Mouse (Mus musculus): ENCODE measurements at regions not wholly inside any gene's neighbourhood (a gene's known extent, or its start where the extent isn't known, plus 50 kb on each side); places are given as distances from the start of the nearest gene placed in this dataset.

- no peak overlapping the region for H3K4me3 ChIP-seq (ENCODE audit: insufficient read depth, poor library complexity, severe bottlenecking)
- no peaks in the 10 kb centered on the region for H3K36me3 ChIP-seq (ENCODE audit: control insufficient read depth, insufficient read depth)
- H3K79me2 ChIP-seq (ENCODE audit: control insufficient read depth, insufficient read depth) = no peaks in the 10 kb centered on the region
- TF ChIP-seq MAX (IDR thresholded peaks at IDR 0.05) = no peak
- TF ChIP-seq MYOD1 (IDR thresholded peaks at IDR 0.05; ENCODE audit: control insufficient read depth, insufficient read length, low read depth) = no peak
- TF ChIP-seq CEBPB (IDR thresholded peaks at IDR 0.05; ENCODE audit: low read depth) = no peak
- TF ChIP-seq USF1 (IDR thresholded peaks at IDR 0.05; ENCODE audit: low read depth) = no peak
- no peaks in the 10 kb centered on the region for H3K79me3 ChIP-seq (ENCODE audit: low read depth)
- no peaks in the 10 kb centered on the region for H3K27me3 ChIP-seq (ENCODE audit: control insufficient read depth, insufficient read depth, insufficient read length)
- no peak overlapping the region for H3ac ChIP-seq (ENCODE audit: control insufficient read depth, insufficient read length, low read depth)
Measured at GRCm38 (mm10) chr2:128278124-128278432, 152.2 kb downstream of the Bcl2l11 start.

GRCm38 (mm10) chr2:128278608-128279081, 152.8 kb downstream of the Bcl2l11 start:
- H3K79me2 ChIP-seq (ENCODE audit: control insufficient read depth, insufficient read depth) = no peaks in the 10 kb centered on the region
- no peak overlapping the region for H3K4me3 ChIP-seq (ENCODE audit: insufficient read depth, poor library complexity, severe bottlenecking)
- no peaks in the 10 kb centered on the region for H3K79me3 ChIP-seq (ENCODE audit: low read depth)
- TF ChIP-seq MYOD1 (IDR thresholded peaks at IDR 0.05; ENCODE audit: control insufficient read depth, insufficient read length, low read depth) = no peak
- no peak for TF ChIP-seq CTCF (IDR thresholded peaks at IDR 0.05; ENCODE audit: control insufficient read depth, insufficient read depth, insufficient read length)
- no peak for TF ChIP-seq MAX (IDR thresholded peaks at IDR 0.05)
- no peak for TF ChIP-seq FOSL1 (IDR thresholded peaks at IDR 0.05; ENCODE audit: insufficient read depth, low read length, poor library complexity, severe bottlenecking)
- no peak for TF ChIP-seq MYOG (IDR thresholded peaks at IDR 0.05; ENCODE audit: control insufficient read depth, extremely low read depth, insufficient read length)
- TF ChIP-seq USF1 (IDR thresholded peaks at IDR 0.05; ENCODE audit: low read depth) = no peak
- no peak for TF ChIP-seq CEBPB (IDR thresholded peaks at IDR 0.05; ENCODE audit: low read depth)
- no peaks in the 10 kb centered on the region for H3K27me3 ChIP-seq (ENCODE audit: control insufficient read depth, insufficient read depth, insufficient read length)
- H3K36me3 ChIP-seq (ENCODE audit: control insufficient read depth, insufficient read depth) = no peaks in the 10 kb centered on the region
- H3ac ChIP-seq (ENCODE audit: control insufficient read depth, insufficient read length, low read depth) = no peak overlapping the region

- H3K27me3 ChIP-seq (ENCODE audit: control insufficient read depth, insufficient read depth, insufficient read length) = no peaks in the 10 kb centered on the region
- H3K79me2 ChIP-seq (ENCODE audit: control insufficient read depth, insufficient read depth) = no peaks in the 10 kb centered on the region
- H3K79me3 ChIP-seq (ENCODE audit: low read depth) = no peaks in the 10 kb centered on the region
- H3K36me3 ChIP-seq (ENCODE audit: control insufficient read depth, insufficient read depth) = no peaks in the 10 kb centered on the region
- H3K4me3 ChIP-seq (ENCODE audit: insufficient read depth, poor library complexity, severe bottlenecking) = no peak overlapping the region
- no peak overlapping the region for H3ac ChIP-seq (ENCODE audit: control insufficient read depth, insufficient read length, low read depth)
- TF ChIP-seq MYOG (IDR thresholded peaks at IDR 0.05; ENCODE audit: control insufficient read depth, extremely low read depth, insufficient read length) (no peak), USF1 (IDR thresholded peaks at IDR 0.05; ENCODE audit: low read depth) (no peak), FOSL1 (IDR thresholded peaks at IDR 0.05; ENCODE audit: insufficient read depth, low read length, poor library complexity, severe bottlenecking) (no peak), MAX (IDR thresholded peaks at IDR 0.05) (no peak)
Measured at GRCm38 (mm10) chr2:128279127-128279710, 153.4 kb downstream of the Bcl2l11 start.

GRCm38 (mm10) chr2:128282591-128282990, 156.8 kb downstream of the Bcl2l11 start:
- Histone ChIP-seq H3K27me3 (ENCODE audit: control insufficient read depth, insufficient read depth, insufficient read length) (no peaks in the 10 kb centered on the region), H3K79me2 (ENCODE audit: control insufficient read depth, insufficient read depth) (no peaks in the 10 kb centered on the region), H3ac (ENCODE audit: control insufficient read depth, insufficient read length, low read depth) (no peak overlapping the region), H3K4me3 (ENCODE audit: insufficient read depth, poor library complexity, severe bottlenecking) (no peak overlapping the region), H3K79me3 (ENCODE audit: low read depth) (no peaks in the 10 kb centered on the region), H3K36me3 (ENCODE audit: control insufficient read depth, insufficient read depth) (no peaks in the 10 kb centered on the region)
- TF ChIP-seq CEBPB (IDR thresholded peaks at IDR 0.05; ENCODE audit: low read depth) (no peak), FOSL1 (IDR thresholded peaks at IDR 0.05; ENCODE audit: insufficient read depth, low read length, poor library complexity, severe bottlenecking) (no peak), MYOD1 (IDR thresholded peaks at IDR 0.05; ENCODE audit: control insufficient read depth, insufficient read length, low read depth) (no peak), CTCF (IDR thresholded peaks at IDR 0.05; ENCODE audit: control insufficient read depth, insufficient read depth, insufficient read length) (no peak), USF1 (IDR thresholded peaks at IDR 0.05; ENCODE audit: low read depth) (no peak), MAX (IDR thresholded peaks at IDR 0.05) (no peak), MYOG (IDR thresholded peaks at IDR 0.05; ENCODE audit: control insufficient read depth, extremely low read depth, insufficient read length) (no peak)

GRCm38 (mm10) chr2:128284822-128285421, 159.1 kb downstream of the Bcl2l11 start:
- Histone ChIP-seq H3K4me3 (ENCODE audit: insufficient read depth, poor library complexity, severe bottlenecking) (no peak overlapping the region), H3K27me3 (ENCODE audit: control insufficient read depth, insufficient read depth, insufficient read length) (no peaks in the 10 kb centered on the region), H3K79me2 (ENCODE audit: control insufficient read depth, insufficient read depth) (no peaks in the 10 kb centered on the region), H3ac (ENCODE audit: control insufficient read depth, insufficient read length, low read depth) (no peak overlapping the region), H3K79me3 (ENCODE audit: low read depth) (no peaks in the 10 kb centered on the region), H3K36me3 (ENCODE audit: control insufficient read depth, insufficient read depth) (no peaks in the 10 kb centered on the region)
- TF ChIP-seq FOSL1 (IDR thresholded peaks at IDR 0.05; ENCODE audit: insufficient read depth, low read length, poor library complexity, severe bottlenecking) = no peak
- TF ChIP-seq CEBPB (IDR thresholded peaks at IDR 0.05; ENCODE audit: low read depth) = no peak
- TF ChIP-seq MYOG (IDR thresholded peaks at IDR 0.05; ENCODE audit: control insufficient read depth, extremely low read depth, insufficient read length) = no peak
- TF ChIP-seq USF1 (IDR thresholded peaks at IDR 0.05; ENCODE audit: low read depth) = no peak
- no peak for TF ChIP-seq MAX (IDR thresholded peaks at IDR 0.05)
- no peak for TF ChIP-seq CTCF (IDR thresholded peaks at IDR 0.05; ENCODE audit: control insufficient read depth, insufficient read depth, insufficient read length)
- TF ChIP-seq MYOD1 (IDR thresholded peaks at IDR 0.05; ENCODE audit: control insufficient read depth, insufficient read length, low read depth) = no peak

- Histone ChIP-seq H3ac (ENCODE audit: control insufficient read depth, insufficient read length, low read depth) (no peak overlapping the region), H3K79me2 (ENCODE audit: control insufficient read depth, insufficient read depth) (no peaks in the 10 kb centered on the region), H3K4me3 (ENCODE audit: insufficient read depth, poor library complexity, severe bottlenecking) (no peak overlapping the region), H3K27me3 (ENCODE audit: control insufficient read depth, insufficient read depth, insufficient read length) (no peaks in the 10 kb centered on the region), H3K79me3 (ENCODE audit: low read depth) (no peaks in the 10 kb centered on the region), H3K36me3 (ENCODE audit: control insufficient read depth, insufficient read depth) (no peaks in the 10 kb centered on the region)
- no peak for TF ChIP-seq CEBPB (IDR thresholded peaks at IDR 0.05; ENCODE audit: low read depth)
- TF ChIP-seq MAX (IDR thresholded peaks at IDR 0.05) = no peak
- TF ChIP-seq USF1 (IDR thresholded peaks at IDR 0.05; ENCODE audit: low read depth) = no peak
- no peak for TF ChIP-seq CTCF (IDR thresholded peaks at IDR 0.05; ENCODE audit: control insufficient read depth, insufficient read depth, insufficient read length)
- TF ChIP-seq MYOD1 (IDR thresholded peaks at IDR 0.05; ENCODE audit: control insufficient read depth, insufficient read length, low read depth) = no peak
- no peak for TF ChIP-seq FOSL1 (IDR thresholded peaks at IDR 0.05; ENCODE audit: insufficient read depth, low read length, poor library complexity, severe bottlenecking)
- TF ChIP-seq MYOG (IDR thresholded peaks at IDR 0.05; ENCODE audit: control insufficient read depth, extremely low read depth, insufficient read length) = no peak
Measured at GRCm38 (mm10) chr2:128285457-128285856, 159.6 kb downstream of the Bcl2l11 start.

Measured in C2C12 (cell line).